Mouse (Mus musculus) erythroblast, embryonic 14.5 days (primary cell): ENCODE results near the gene Cnst.

Source experiments
- GATA1 ChIP-seq: IDR thresholded peaks from 2 replicates; pipeline ENCODE4 v1.6.1; 2012; ENCODE audit warnings: low read length, inconsistent platforms, mixed read lengths
- TAL1 ChIP-seq: IDR thresholded peaks from 3 replicates; pipeline ENCODE4 v1.6.1; 2012; ENCODE audit warnings: low read length, inconsistent platforms, mixed read lengths

DNA sequence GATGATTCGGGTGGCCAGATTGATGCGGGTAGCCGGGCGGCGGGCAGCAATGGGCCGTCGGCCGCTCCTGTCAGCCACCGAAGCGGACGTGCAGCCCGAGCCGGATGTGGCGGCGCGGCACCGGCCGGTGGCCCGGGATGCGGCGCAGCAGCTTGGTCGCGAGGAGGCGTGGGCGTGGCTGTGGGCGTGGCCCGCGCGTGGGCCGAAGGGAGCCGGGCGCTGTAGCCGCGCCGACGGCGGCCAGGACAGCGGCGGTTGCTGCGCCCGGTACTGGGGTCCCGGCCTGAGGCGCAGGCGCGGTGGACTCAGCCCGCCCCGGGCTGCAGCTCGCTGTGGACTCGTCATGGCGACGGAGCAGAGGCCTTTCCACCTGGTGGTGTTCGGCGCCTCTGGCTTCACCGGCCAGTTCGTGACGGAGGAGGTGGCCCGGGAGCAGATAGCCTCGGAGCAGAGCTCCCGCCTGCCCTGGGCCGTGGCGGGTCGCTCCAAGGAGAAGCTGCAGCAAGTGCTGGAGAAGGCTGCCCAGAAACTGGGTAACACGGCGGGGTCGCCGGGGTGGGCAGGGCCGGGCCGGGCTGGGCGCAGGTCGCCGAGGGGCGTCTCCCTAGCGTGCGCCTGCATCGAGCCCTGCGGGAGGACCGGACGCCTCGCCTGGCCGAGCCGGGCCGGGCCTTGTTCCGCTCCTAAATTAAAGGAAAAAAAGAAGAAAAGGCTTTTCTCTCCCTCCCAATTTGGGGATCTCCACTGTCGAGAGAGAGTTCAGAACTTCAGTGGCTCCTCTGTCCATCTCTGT lies 122.0 kb downstream of the Cnst start, which contains the start of gene Sccpdh:
- TF ChIP-seq GATA1 (no peak), TAL1 (no peak)
